Mouse (Mus musculus) frontal cortex, postnatal 14 days (tissue): ENCODE results near the gene Dio1.
A peak's percentile ranks its signal among the peaks of the same experiment; 100 is the strongest.

Experiments
- DNase-seq, 2 experiments: peaks; one replicate each; pipeline ENCODE4 v3.0.0; 2022; ENCODE audit warnings: low spot score in 2 of 2

Gene Dio1

GRCm38 (mm10) chr4:107306966-107307365 lies at the start of gene Dio1:
Dio1 (minus strand) TSS chr4:107307169.
- DNase-seq, result no peak

DNA sequence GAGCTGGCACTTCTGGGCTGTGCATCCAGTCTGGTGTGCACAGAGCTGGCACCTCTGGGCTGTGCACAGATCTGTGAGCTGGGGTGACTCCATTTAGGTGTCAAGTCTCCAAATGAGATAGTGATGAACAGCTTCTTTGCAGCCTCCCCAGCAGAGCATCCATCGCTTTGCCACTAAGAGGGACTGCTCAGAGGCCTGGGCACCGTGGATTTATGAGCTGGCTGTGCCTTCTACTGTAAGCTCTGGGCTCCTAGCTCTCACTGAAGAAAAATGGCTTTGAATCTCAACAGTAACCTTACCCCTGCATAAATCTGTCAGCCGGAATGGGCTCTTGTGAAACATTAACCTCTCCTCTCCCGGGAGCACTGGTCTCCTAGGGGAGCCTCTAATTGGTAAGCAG lies 47.6 kb upstream of the Dio1 start:
- no peak for DNase-seq

DNA sequence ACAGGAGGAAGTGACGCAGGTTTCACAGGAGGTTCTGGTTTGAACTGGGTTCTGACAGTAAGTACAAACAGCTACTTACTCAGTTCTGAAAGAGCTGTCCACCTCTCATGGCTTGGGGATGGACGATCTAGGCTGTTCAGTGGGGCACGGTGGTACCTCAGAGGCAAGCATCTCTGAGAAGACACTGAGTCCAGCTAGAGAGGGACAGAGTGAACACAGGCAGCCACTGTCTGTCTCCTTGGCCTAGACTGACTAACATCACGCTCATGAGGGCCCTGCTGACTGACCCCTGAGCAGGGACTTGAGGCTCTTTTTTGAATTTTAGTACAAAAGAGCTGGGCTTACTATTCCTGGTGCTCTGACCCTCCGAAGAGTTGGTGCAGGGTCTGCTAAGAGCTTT lies 47.2 kb upstream of the Dio1 start:
- DNase-seq, result no peak

DNA sequence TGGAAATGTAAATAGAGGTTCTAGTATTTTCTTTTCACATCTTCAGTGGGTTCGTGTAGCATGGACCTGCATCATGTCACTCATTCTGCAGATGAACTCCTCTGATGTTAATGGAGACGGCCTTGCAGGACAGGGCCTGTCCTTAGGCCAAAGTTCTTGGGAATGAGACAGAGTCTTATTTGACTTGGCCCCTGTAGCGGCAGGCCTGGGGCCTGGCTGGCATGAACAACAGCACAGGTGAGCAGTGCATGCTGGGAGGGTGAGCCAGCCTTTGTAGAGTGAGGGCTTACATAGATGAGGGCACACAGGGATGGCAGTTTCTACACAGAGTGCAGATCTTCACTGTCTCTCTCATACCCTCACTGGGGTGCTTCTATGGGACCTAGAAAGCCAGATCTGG lies 46.6 kb upstream of the Dio1 start:
- no peak for DNase-seq

- no peak for DNase-seq
Measured at GRCm38 (mm10) chr4:107351368-107351767, 44.4 kb upstream of the Dio1 start.

DNA sequence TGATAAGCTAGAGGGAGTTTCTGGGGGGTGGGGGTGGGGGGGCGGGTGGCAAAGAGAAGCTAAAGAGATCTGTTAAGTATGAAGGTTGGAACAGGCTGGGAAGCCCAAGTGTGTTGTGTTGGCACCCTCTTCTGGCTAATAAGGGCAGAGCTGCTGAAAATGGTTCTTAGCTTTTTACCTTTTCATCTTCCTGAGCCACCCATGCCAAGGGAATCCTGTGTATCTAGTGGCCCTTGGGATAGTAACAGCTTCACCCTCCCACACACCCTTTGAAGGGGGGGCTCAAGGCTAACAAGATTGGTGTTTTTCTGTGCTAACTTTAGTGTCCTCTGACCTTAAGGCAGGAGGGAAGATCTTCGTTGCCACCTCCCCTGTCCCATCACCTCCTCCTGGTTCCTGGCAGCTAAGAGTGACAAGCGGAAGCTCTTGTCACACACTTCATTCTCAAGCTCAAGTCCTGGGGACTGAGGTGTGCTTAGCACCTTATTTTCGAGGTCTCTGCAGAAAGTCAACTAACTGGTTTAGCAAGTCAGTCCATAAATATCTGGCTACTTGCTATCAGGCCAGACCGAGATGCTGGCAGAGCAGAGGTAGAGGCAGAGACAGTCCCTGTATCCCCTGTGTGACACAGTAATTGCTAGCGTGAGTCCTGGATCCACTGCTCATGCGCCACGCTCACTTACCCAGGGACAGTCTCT lies 42.5 kb upstream of the Dio1 start:
- peak in 1 of 2 experiments; percentile 20 for DNase-seq

GRCm38 (mm10) chr4:107348529-107349310 lies 41.8 kb upstream of the Dio1 start:
- DNase-seq, result no peak

- no peak for DNase-seq
Measured at GRCm38 (mm10) chr4:107347221-107347620, 40.3 kb upstream of the Dio1 start.

GRCm38 (mm10) chr4:107344612-107345011 lies 37.6 kb upstream of the Dio1 start:
- DNase-seq, result no peak

- DNase-seq, result no peak
Measured at GRCm38 (mm10) chr4:107341354-107341753, 34.4 kb upstream of the Dio1 start.

DNA sequence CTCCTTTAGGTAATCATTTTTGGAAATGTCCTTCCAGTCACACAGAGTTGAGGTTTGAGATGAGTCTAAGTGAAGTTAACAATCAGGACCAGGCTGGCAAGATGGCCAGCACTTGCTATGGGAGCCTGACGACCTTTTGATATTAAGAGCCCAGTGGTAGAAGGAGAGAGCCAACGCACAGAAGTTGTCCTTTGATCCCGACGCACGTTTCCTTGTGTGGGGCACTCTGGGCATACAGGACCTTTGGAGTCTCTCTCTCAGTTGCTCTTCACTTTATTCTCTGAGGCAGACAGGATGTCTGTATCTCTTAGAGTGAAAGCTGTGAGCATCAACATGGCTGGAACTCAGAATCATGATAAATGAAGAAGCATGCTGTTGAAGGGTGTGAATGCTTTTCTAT lies 30.5 kb upstream of the Dio1 start:
- no peak for DNase-seq

- DNase-seq, result no peak
Measured at GRCm38 (mm10) chr4:107336356-107336755, 29.4 kb upstream of the Dio1 start.

DNA sequence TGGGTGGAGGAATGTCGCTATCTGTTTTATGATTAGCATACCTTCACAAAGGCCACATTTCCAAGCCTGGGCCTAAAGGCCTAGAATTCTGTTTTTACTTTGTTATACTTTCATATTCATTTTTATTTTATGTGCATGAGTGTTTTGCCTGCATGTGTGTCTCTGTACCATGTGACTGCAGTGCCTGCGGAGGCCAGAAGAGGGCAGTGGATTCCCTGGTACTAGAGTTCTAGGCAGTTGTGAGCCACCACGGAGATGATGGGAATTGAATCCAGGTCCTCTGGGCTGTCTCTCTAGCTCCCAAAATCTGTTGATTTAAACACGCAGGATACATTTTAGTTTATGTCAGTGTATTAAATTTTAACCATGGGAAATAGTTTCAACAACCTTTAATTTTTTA lies 26.5 kb upstream of the Dio1 start:
- no peak for DNase-seq

GRCm38 (mm10) chr4:107328530-107328929 lies 21.6 kb upstream of the Dio1 start:
- DNase-seq, result no peak

- DNase-seq, result no peak
Measured at GRCm38 (mm10) chr4:107323113-107323512, 16.1 kb upstream of the Dio1 start.

GRCm38 (mm10) chr4:107321041-107321440 lies 14.1 kb upstream of the Dio1 start:
- no peak for DNase-seq

- no peak for DNase-seq
Measured at GRCm38 (mm10) chr4:107318646-107319045, 11.7 kb upstream of the Dio1 start.

- no peak for DNase-seq
Measured at GRCm38 (mm10) chr4:107314479-107314805, 7.5 kb upstream of the Dio1 start.

DNA sequence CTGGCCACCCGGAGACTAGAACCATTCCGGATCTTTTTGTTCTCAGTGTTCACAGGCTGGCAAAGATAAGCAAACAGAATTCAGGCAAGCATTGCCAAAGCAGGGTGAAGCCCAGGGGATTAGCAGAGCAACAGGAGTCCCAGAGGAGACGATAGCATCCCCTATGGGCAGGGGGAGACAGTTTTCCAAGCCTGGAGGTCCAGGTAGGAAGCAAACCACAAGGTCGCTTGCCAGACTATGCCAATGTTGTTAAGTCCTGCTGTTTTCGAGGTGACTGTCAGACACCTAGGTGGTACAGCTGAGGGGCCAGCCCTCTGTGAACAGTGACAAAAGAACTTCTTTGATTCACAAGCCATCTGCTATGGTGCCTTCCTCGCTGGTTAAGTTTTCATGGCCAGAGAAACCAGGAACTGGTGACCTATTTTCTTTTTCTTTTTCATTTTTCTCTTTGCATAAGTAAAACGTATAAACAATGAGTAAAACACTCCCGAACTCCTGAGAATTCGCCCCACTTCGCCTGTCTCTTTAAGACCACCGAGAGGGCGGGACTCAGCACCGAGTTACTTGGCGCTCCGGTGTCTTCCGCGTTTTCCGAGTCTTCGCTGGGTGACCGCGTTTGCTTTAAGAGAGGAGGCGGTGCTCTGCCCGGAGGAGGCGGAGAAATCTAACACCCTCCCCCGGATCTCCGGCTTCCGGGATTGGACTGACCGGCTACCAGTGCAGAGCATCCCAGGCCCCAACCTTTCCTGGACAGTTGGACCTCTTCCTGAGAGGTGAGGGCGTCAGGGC lies 6.9 kb upstream of the Dio1 start, which contains the start of gene Yipf1:
Gene Yipf1 (plus strand): TSS at position 674 of the 789 bp plus-strand sequence.
- peak; percentile 78 to 81 for DNase-seq

GRCm38 (mm10) chr4:107303531-107303930 lies 3.4 kb downstream of the Dio1 start:
- DNase-seq, result no peak

GRCm38 (mm10) chr4:107302832-107303231 lies 4.1 kb downstream of the Dio1 start:
- no peak for DNase-seq

- DNase-seq, result no peak
Measured at GRCm38 (mm10) chr4:107302221-107302620, 4.7 kb downstream of the Dio1 start.
